Mouse (Mus musculus): ENCODE measurements around the gene Olfr391-ps. TPM values are rescaled to one million over a fixed set of nuclear protein-coding genes. Genes with fewer than 3 reads are reported as not detected.

The Olfr391-ps gene
- not detected in 2 replicates for polyA plus RNA-seq (2015; fragmentation: Nextera tagmentation; extraction: Ambion mirVana)

- Histone ChIP-seq H3K27me3 (ENCODE audit: control insufficient read depth, insufficient read depth, low read depth, low read length) (no peaks in the 10 kb centered on the region), H3K4me2 (ENCODE audit: low read depth, low read length) (no peak within 1 kb of the TSS), H3K27ac (ENCODE audit: low read length) (no peak within 1 kb of the TSS), H3K9ac (ENCODE audit: low read depth, low read length) (no peak within 1 kb of the TSS), H3K4me3 (ENCODE audit: low read depth, low read length) (no peak within 1 kb of the TSS), H3K36me3 (ENCODE audit: control insufficient read depth, insufficient read depth) (no peaks in the 10 kb centered on the region), H3K4me1 (ENCODE audit: control insufficient read depth, low read depth, low read length) (no peaks in the 10 kb centered on the region), H3K9me3 (replicated peaks; ENCODE audit: control insufficient read depth, low read length) (no peaks in the 10 kb centered on the region)
- no peak for ATAC-seq (ENCODE audit: low read depth)
- 4% methylated on average over 1 of the region's 1 CpGs for WGBS (ENCODE audit: insufficient replicate concordance)
These were observed at the start of gene Olfr391-ps for GRCm38 (mm10) chr11:73802952-73803351. Gene Olfr391-ps, minus strand, starts transcription at chr11:73803052.

- Histone ChIP-seq H3K4me3 (ENCODE audit: low read depth, low read length) (no peak within 1 kb of the TSS), H3K4me1 (ENCODE audit: control insufficient read depth, low read depth, low read length) (no peaks in the 10 kb centered on the region), H3K9me3 (replicated peaks; ENCODE audit: control insufficient read depth, low read length) (no peaks in the 10 kb centered on the region), H3K27me3 (ENCODE audit: control insufficient read depth, insufficient read depth, low read depth, low read length) (no peaks in the 10 kb centered on the region), H3K9ac (ENCODE audit: low read depth, low read length) (no peak within 1 kb of the TSS), H3K27ac (ENCODE audit: low read length) (no peak within 1 kb of the TSS), H3K36me3 (ENCODE audit: control insufficient read depth, insufficient read depth) (no peaks in the 10 kb centered on the region), H3K4me2 (ENCODE audit: low read depth, low read length) (no peak within 1 kb of the TSS)
- no peak for ATAC-seq (ENCODE audit: low read depth)
These were observed 48.5 kb upstream of the Olfr391-ps start, which contains the start of gene Olfr393 for GRCm38 (mm10) chr11:73851354-73851753. Gene Olfr393, minus strand, starts transcription at chr11:73851454.

- H3K9ac ChIP-seq (ENCODE audit: low read depth, low read length): no peak within 1 kb of the TSS
- no peaks in the 10 kb centered on the region for H3K4me1 ChIP-seq (ENCODE audit: control insufficient read depth, low read depth, low read length)
- WGBS (ENCODE audit: insufficient replicate concordance): 74% methylated on average over 1 of the region's 1 CpGs
- no peak for ATAC-seq (ENCODE audit: low read depth)
- no peaks in the 10 kb centered on the region for H3K27me3 ChIP-seq (ENCODE audit: control insufficient read depth, insufficient read depth, low read depth, low read length)
- H3K4me2 ChIP-seq (ENCODE audit: low read depth, low read length): no peak within 1 kb of the TSS
- H3K9me3 ChIP-seq (replicated peaks; ENCODE audit: control insufficient read depth, low read length): no peaks in the 10 kb centered on the region
- H3K27ac ChIP-seq (ENCODE audit: low read length): no peak within 1 kb of the TSS
- no peaks in the 10 kb centered on the region for H3K36me3 ChIP-seq (ENCODE audit: control insufficient read depth, insufficient read depth)
- no peak within 1 kb of the TSS for H3K4me3 ChIP-seq (ENCODE audit: low read depth, low read length)
These were observed 14.1 kb upstream of the Olfr391-ps start, which contains the start of gene Olfr392 for GRCm38 (mm10) chr11:73816949-73817348. Gene Olfr392, minus strand, starts transcription at chr11:73817049.

GRCm38 (mm10) chr11:73782664-73783063 lies 20.2 kb downstream of the Olfr391-ps start, which contains the start of gene Olfr390:
Gene Olfr390, plus strand, starts transcription at chr11:73782964.
- Histone ChIP-seq H3K9ac (ENCODE audit: low read depth, low read length) (no peak within 1 kb of the TSS), H3K27me3 (ENCODE audit: control insufficient read depth, insufficient read depth, low read depth, low read length) (no peaks in the 10 kb centered on the region), H3K4me1 (ENCODE audit: control insufficient read depth, low read depth, low read length) (no peaks in the 10 kb centered on the region), H3K9me3 (replicated peaks; ENCODE audit: control insufficient read depth, low read length) (no peaks in the 10 kb centered on the region), H3K27ac (ENCODE audit: low read length) (no peak within 1 kb of the TSS), H3K36me3 (ENCODE audit: control insufficient read depth, insufficient read depth) (no peaks in the 10 kb centered on the region), H3K4me2 (ENCODE audit: low read depth, low read length) (no peak within 1 kb of the TSS), H3K4me3 (ENCODE audit: low read depth, low read length) (no peak within 1 kb of the TSS)
- 55% methylated on average over 1 of the region's 1 CpGs for WGBS (ENCODE audit: insufficient replicate concordance)
- ATAC-seq (ENCODE audit: low read depth): no peak

GRCm38 (mm10) chr11:73780613-73781012 lies 22.2 kb downstream of the Olfr391-ps start, which contains the start of gene Olfr389:
Gene Olfr389, minus strand, starts transcription at chr11:73780713.
- Histone ChIP-seq H3K9ac (ENCODE audit: low read depth, low read length) (no peak within 1 kb of the TSS), H3K9me3 (replicated peaks; ENCODE audit: control insufficient read depth, low read length) (no peaks in the 10 kb centered on the region), H3K4me1 (ENCODE audit: control insufficient read depth, low read depth, low read length) (no peaks in the 10 kb centered on the region), H3K27me3 (ENCODE audit: control insufficient read depth, insufficient read depth, low read depth, low read length) (no peaks in the 10 kb centered on the region), H3K36me3 (ENCODE audit: control insufficient read depth, insufficient read depth) (no peaks in the 10 kb centered on the region), H3K4me3 (ENCODE audit: low read depth, low read length) (no peak within 1 kb of the TSS), H3K27ac (ENCODE audit: low read length) (no peak within 1 kb of the TSS), H3K4me2 (ENCODE audit: low read depth, low read length) (no peak within 1 kb of the TSS)
- no peak for ATAC-seq (ENCODE audit: low read depth)
- 70% methylated on average over 1 of the region's 1 CpGs for whole genome bisulfite sequencing (ENCODE audit: insufficient replicate concordance)

- ATAC-seq (ENCODE audit: low read depth): no peak
- H3K27me3 ChIP-seq (ENCODE audit: control insufficient read depth, insufficient read depth, low read depth, low read length): no peaks in the 10 kb centered on the region
- H3K36me3 ChIP-seq (ENCODE audit: control insufficient read depth, insufficient read depth): no peaks in the 10 kb centered on the region
- H3K9ac ChIP-seq (ENCODE audit: low read depth, low read length): no peak overlapping the region
- no peak overlapping the region for H3K4me2 ChIP-seq (ENCODE audit: low read depth, low read length)
- no peak overlapping the region for H3K27ac ChIP-seq (ENCODE audit: low read length)
- no peak overlapping the region for H3K4me3 ChIP-seq (ENCODE audit: low read depth, low read length)
- no peaks in the 10 kb centered on the region for H3K4me1 ChIP-seq (ENCODE audit: control insufficient read depth, low read depth, low read length)
- H3K9me3 ChIP-seq (replicated peaks; ENCODE audit: control insufficient read depth, low read length): no peaks in the 10 kb centered on the region
These were observed 43.7 kb downstream of the Olfr391-ps start for GRCm38 (mm10) chr11:73759115-73759514.

Other genes with a start within 250 kb of the Olfr391-ps start
- gene Olfr385, start 210.0 kb downstream of the Olfr391-ps start, polyA plus RNA-seq (2015; fragmentation: Nextera tagmentation; extraction: Ambion mirVana): not detected in 2 replicates
- gene Olfr384, start 204.5 kb downstream of the Olfr391-ps start, polyA plus RNA-seq (2015; fragmentation: Nextera tagmentation; extraction: Ambion mirVana): not detected in 2 replicates
- not detected in 2 replicates for gene Zfp735, start 114.3 kb downstream of the Olfr391-ps start, polyA plus RNA-seq (2015; fragmentation: Nextera tagmentation; extraction: Ambion mirVana)
- not detected in 2 replicates for gene Olfr389, start 22.3 kb downstream of the Olfr391-ps start, polyA plus RNA-seq (2015; fragmentation: Nextera tagmentation; extraction: Ambion mirVana)
- not detected in 2 replicates for gene Olfr390, start 20.1 kb downstream of the Olfr391-ps start, polyA plus RNA-seq (2015; fragmentation: Nextera tagmentation; extraction: Ambion mirVana)
- gene Olfr392, start 14.0 kb upstream of the Olfr391-ps start, polyA plus RNA-seq (2015; fragmentation: Nextera tagmentation; extraction: Ambion mirVana): not detected in 2 replicates
- gene Olfr393, start 48.4 kb upstream of the Olfr391-ps start, polyA plus RNA-seq (2015; fragmentation: Nextera tagmentation; extraction: Ambion mirVana): not detected in 2 replicates
- gene Olfr394, start 87.7 kb upstream of the Olfr391-ps start, polyA plus RNA-seq (2015; fragmentation: Nextera tagmentation; extraction: Ambion mirVana): not detected in 2 replicates
- gene Olfr395, start 106.2 kb upstream of the Olfr391-ps start, polyA plus RNA-seq (2015; fragmentation: Nextera tagmentation; extraction: Ambion mirVana): not detected in 2 replicates
- not detected in 2 replicates for gene Olfr23, start 133.6 kb upstream of the Olfr391-ps start, polyA plus RNA-seq (2015; fragmentation: Nextera tagmentation; extraction: Ambion mirVana)
- gene Olfr397, start 157.8 kb upstream of the Olfr391-ps start, polyA plus RNA-seq (2015; fragmentation: Nextera tagmentation; extraction: Ambion mirVana): not detected in 2 replicates
- gene Olfr398, start 187.4 kb upstream of the Olfr391-ps start, polyA plus RNA-seq (2015; fragmentation: Nextera tagmentation; extraction: Ambion mirVana): not detected in 2 replicates